Mouse (Mus musculus) CH12.LX (cell line): ENCODE results near the gene Caskin1. TPM values are rescaled to one million over a fixed set of nuclear protein-coding genes. Genes with fewer than 3 reads are reported as not detected.

Experiments used
- DNase-seq: peaks from one replicate; pipeline ENCODE4 v3.0.0-alpha.2; 2013; ENCODE audit errors: extremely low read depth
- H3K27ac ChIP-seq: 2 replicates; pipeline ENCODE4 v1.5.1; 2012; ENCODE audit warnings: low read depth, mild to moderate bottlenecking, control low read depth, moderate library complexity; ENCODE audit not compliant: insufficient read depth
- H3K27me3 ChIP-seq: replicated peaks from 2 replicates; pipeline ENCODE3; 2012; ENCODE audit warnings: inconsistent platforms
- H3K36me3 ChIP-seq, 2 experiments: replicated peaks in 1 of 2; 2 replicates each; pipeline versions ENCODE3 to v1.6.1; 2012; ENCODE audit warnings: inconsistent platforms in 1 of 2, low read length in 1 of 2, mild to moderate bottlenecking in 1 of 2, mixed read lengths in 1 of 2, moderate library complexity in 1 of 2; ENCODE audit not compliant: control insufficient read depth in 1 of 2, insufficient read depth in 1 of 2
- H3K4me1 ChIP-seq, 2 experiments: 2 replicates each; pipeline ENCODE4 v1.6.1; 2012; ENCODE audit warnings: inconsistent platforms in 1 of 2, moderate library complexity in 1 of 2; ENCODE audit not compliant: insufficient read depth in 2 of 2, control insufficient read depth in 1 of 2
- H3K4me2 ChIP-seq: 2 replicates; pipeline ENCODE4 v1.6.1; 2012; ENCODE audit warnings: low read depth, mild to moderate bottlenecking, control low read depth; ENCODE audit not compliant: poor library complexity, insufficient read depth, severe bottlenecking
- H3K4me3 ChIP-seq, 3 experiments: fragments of 150-350 bp in 1 of 3; sonication (generic) in 1 of 3; replicated peaks in 1 of 3; 2 replicates each; pipeline versions ENCODE3 to v1.5.1; 2011 to 2012; ENCODE audit warnings: low read depth in 2 of 3, low read length in 2 of 3, mild to moderate bottlenecking in 2 of 3, moderate library complexity in 2 of 3, control low read depth in 1 of 3, improper control_type of control experiment in 1 of 3, inconsistent platforms in 1 of 3, mixed read lengths in 1 of 3; ENCODE audit not compliant: poor library complexity in 1 of 3
- H3K79me2 ChIP-seq: replicated peaks from 2 replicates; pipeline ENCODE4 v1.6.1; 2012; ENCODE audit warnings: mild to moderate bottlenecking, moderate library complexity; ENCODE audit not compliant: control insufficient read depth, poor library complexity, insufficient read depth, severe bottlenecking; ENCODE audit errors: extremely low read depth
- H3K9ac ChIP-seq: 2 replicates; pipeline ENCODE4 v1.6.1; 2012; ENCODE audit warnings: low read depth, mild to moderate bottlenecking, control low read depth, moderate library complexity; ENCODE audit not compliant: insufficient read depth
- H3K9me3 ChIP-seq: replicated peaks from 2 replicates; pipeline ENCODE3; 2012; ENCODE audit warnings: low read length, inconsistent platforms, mixed read lengths
- CHD1 ChIP-seq: IDR thresholded peaks from 2 replicates; pipeline ENCODE4 v1.6.1; 2012; ENCODE audit warnings: low read depth, low read length, improper control_type of control experiment, inconsistent platforms
- CHD2 ChIP-seq: IDR thresholded peaks from 2 replicates; pipeline ENCODE4 v1.6.1; 2011; ENCODE audit warnings: low read length, improper control_type of control experiment
- ELF1 ChIP-seq: IDR thresholded peaks from 2 replicates; pipeline ENCODE4 v1.6.1; 2014; ENCODE audit warnings: low read depth, mild to moderate bottlenecking, inconsistent platforms, low read length, improper control_type of control experiment
- ETS1 ChIP-seq: conservative IDR thresholded peaks from 2 replicates; pipeline ENCODE4 v1.6.1; 2012; ENCODE audit warnings: low read depth, mild to moderate bottlenecking, inconsistent platforms, low read length, improper control_type of control experiment, moderate library complexity
- GABPA ChIP-seq: IDR thresholded peaks from 2 replicates; pipeline ENCODE4 v1.6.1; 2012; ENCODE audit warnings: low read depth, low read length, improper control_type of control experiment, inconsistent platforms; ENCODE audit not compliant: insufficient replicate concordance
- JUND ChIP-seq: conservative IDR thresholded peaks from 2 replicates; pipeline ENCODE4 v1.6.1; 2011; ENCODE audit warnings: low read depth, low read length, improper control_type of control experiment
- MAX ChIP-seq: IDR thresholded peaks from 2 replicates; pipeline ENCODE4 v1.6.1; 2011; ENCODE audit warnings: low read length, improper control_type of control experiment
- MEF2A ChIP-seq: IDR thresholded peaks from 2 replicates; pipeline ENCODE4 v1.6.1; 2014; ENCODE audit warnings: low read depth, mild to moderate bottlenecking, inconsistent platforms, low read length, improper control_type of control experiment, borderline replicate concordance
- MXI1 ChIP-seq: IDR thresholded peaks from 2 replicates; pipeline ENCODE4 v1.6.1; 2011; ENCODE audit warnings: mild to moderate bottlenecking, low read depth, low read length, improper control_type of control experiment
- NRF1 ChIP-seq: IDR thresholded peaks from 2 replicates; pipeline ENCODE4 v1.6.1; 2014; ENCODE audit warnings: low read depth, mild to moderate bottlenecking, inconsistent platforms, low read length, improper control_type of control experiment, moderate library complexity
- PAX5 ChIP-seq: IDR thresholded peaks from 2 replicates; pipeline ENCODE4 v1.6.1; 2012; ENCODE audit warnings: low read length, inconsistent platforms, mixed read lengths
- ZKSCAN1 ChIP-seq: IDR thresholded peaks from 2 replicates; pipeline ENCODE4 v1.6.1; 2012; ENCODE audit warnings: low read depth, inconsistent platforms, low read length, improper control_type of control experiment, borderline replicate concordance
- ZMIZ1 ChIP-seq: IDR thresholded peaks from 2 replicates; pipeline ENCODE4 v1.6.1; 2012; ENCODE audit warnings: low read depth, mild to moderate bottlenecking, inconsistent platforms, low read length, improper control_type of control experiment
- dilution Hi-C: fragments of 300-500 bp; cut with MboI; formaldehyde crosslinking; loops from 2 replicates; pipeline ENCODE4 v1.14.3; 2020; ENCODE audit warnings: low sequenced_read_pairs; ENCODE audit not compliant: extremely low pct_unique_long_range_greater_than_20kb, extremely low pct_ligation_motif_present
- in situ Hi-C: fragments of 300-500 bp; cut with MboI; formaldehyde crosslinking; loops from 3 replicates; pipeline ENCODE4 v1.14.3; 2019; ENCODE audit warnings: low sequenced_read_pairs, low pct_ligation_motif_present, low pct_unique_long_range_greater_than_20kb, mixed read lengths
- polyA plus RNA-seq: library from polyadenylated mRNA; unstranded; fragments of >175 nt; gene quantifications from 2 replicates; pipeline ENCODE4 v1.2.1, GENCODE M21; 2012; ENCODE audit warnings: low read depth; ENCODE audit not compliant: insufficient read length
- total RNA-seq, 2 experiments: library from RNA; depleted of rRNA; stranded (reverse); fragments of 300-350 nt in 1 of 2; fragments of >200 nt in 1 of 2; gene quantifications; 2 replicates each; pipeline ENCODE4 v1.2.3; 2012 to 2014

Caskin1 gene
- total and polyA plus RNA-seq, 3 experiments: 0.08 to 0.71 TPM; not detected in 1

- Histone ChIP-seq H3K27me3 (no peaks in the 10 kb centered on the region), H3K9ac (no peak overlapping the region), H3K9me3 (no peaks in the 10 kb centered on the region), H3K4me3 (no peak overlapping the region), H3K27ac (no peak overlapping the region), H3K4me1 (peaks cover 34 to 39% of the 10 kb centered on the region in 2 experiments), H3K79me2 (peaks cover 23% of the 10 kb centered on the region), H3K4me2 (0 out of 2 replicates have a peak overlapping the region, but pooled peaks have one; percentile 10), H3K36me3 (peaks cover 26 to 29% of the 10 kb centered on the region in 2 experiments)
- in situ Hi-C loops: loop anchor here (5.0 kb wide), 2 partner anchors 55 to 140 kb away; partner anchors contain the start of gene Mlst8
- dilution Hi-C loops: no loop called here
- peak; percentile 64 for DNase-seq
- TF ChIP-seq CHD2 (0 out of 2 replicates have a peak, but pooled peaks have one; percentile 22), ZMIZ1 (0 out of 2 replicates have a peak, but pooled peaks have one; percentile 31), MAX (no peak), CHD1 (no peak), ZKSCAN1 (no peak), MXI1 (no peak), GABPA (no peak), PAX5 (no peak), ELF1 (peak; percentile 60)
Measured at GRCm38 (mm10) chr17:24532045-24532444, 43.6 kb downstream of the Caskin1 start.

GRCm38 (mm10) chr17:24533099-24533992, 44.9 kb downstream of the Caskin1 start:
- Histone ChIP-seq H3K27ac (no peak overlapping the region), H3K4me3 (no peak overlapping the region), H3K79me2 (peaks cover 16% of the 10 kb centered on the region), H3K36me3 (peaks cover 26 to 29% of the 10 kb centered on the region in 2 experiments), H3K9ac (no peak overlapping the region), H3K9me3 (no peaks in the 10 kb centered on the region), H3K4me2 (no peak overlapping the region), H3K4me1 (peaks cover 34 to 47% of the 10 kb centered on the region in 2 experiments), H3K27me3 (no peaks in the 10 kb centered on the region)
- TF ChIP-seq JUND (no peak), CHD1 (no peak), NRF1 (peak; percentile 39; the same call in 1 of the 2 replicates), ETS1 (no peak), MEF2A (no peak)
- in situ Hi-C loops: loop anchor here (5.0 kb wide), 2 partner anchors 56 to 139 kb away; partner anchors contain the start of gene Mlst8
- dilution Hi-C loops: no loop called here
- peak; percentile 90 for DNase-seq
